Mouse (Mus musculus) regulatory T cell (primary cell): ENCODE measurements at regions not wholly inside any gene's neighbourhood (a gene's known extent, or its start where the extent isn't known, plus 50 kb on each side); places are given as distances from the start of the nearest gene placed in this dataset.

ENCODE experiments used
- in situ Hi-C: fragments of 300-600 bp; cut with MboI, MseI; formaldehyde crosslinking; loops from one replicate; pipeline ENCODE4 v1.15.1; 2025; ENCODE audit warnings: high pct_unique_total_duplicates

DNA sequence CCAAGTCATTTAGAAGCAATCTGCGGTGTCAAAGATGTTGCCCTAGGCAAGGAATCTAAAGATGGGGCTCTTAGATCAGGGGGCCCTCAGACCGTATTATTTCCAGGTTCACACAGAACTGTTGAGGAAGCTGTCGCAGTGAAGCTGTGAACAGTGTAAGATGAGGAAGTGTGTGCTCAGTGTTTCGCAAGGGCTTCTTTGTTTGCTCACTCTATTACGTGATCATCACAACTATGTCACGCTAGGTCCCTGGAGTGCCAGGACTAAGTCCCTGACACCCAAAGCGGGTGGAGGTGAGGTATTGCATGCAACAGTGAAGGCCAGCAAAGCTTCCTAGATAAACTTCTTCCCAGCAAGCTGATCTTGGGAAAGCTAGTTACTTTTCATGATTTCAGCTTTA is 254.4 kb downstream of the Hlx start:
- in situ Hi-C loops: no loop called here

DNA sequence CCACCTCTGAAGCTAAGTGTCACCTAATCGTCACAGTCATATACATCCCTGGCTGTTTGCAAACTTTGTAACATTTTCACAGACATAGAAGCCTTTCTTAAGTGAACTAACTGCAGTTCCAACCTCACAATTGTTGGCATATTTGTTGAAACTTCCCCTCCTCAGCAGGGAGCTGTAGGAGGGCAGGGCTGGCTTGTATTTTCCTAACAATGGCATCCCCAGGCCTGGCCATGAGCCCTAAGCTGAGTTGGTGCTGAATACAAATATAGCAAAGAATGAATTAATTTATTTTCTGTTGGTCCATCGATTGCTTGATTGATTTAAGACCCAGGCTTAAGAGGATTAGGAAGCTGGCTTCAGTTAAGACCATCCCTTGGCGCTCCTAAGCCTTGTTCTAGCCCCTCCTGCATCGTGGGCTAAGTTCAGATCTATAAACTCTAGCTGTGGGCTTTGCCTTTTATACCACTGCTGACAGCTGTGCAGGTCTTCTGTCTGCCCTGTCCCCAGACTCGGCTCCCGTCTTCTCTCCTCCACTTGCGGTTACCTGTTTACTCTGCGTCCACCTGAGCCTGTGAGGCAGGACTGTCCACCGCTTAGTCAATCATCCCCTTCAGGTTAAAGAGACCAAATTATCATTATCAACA is 269.8 kb downstream of the Hlx start:
- in situ Hi-C loops: no loop called here

DNA sequence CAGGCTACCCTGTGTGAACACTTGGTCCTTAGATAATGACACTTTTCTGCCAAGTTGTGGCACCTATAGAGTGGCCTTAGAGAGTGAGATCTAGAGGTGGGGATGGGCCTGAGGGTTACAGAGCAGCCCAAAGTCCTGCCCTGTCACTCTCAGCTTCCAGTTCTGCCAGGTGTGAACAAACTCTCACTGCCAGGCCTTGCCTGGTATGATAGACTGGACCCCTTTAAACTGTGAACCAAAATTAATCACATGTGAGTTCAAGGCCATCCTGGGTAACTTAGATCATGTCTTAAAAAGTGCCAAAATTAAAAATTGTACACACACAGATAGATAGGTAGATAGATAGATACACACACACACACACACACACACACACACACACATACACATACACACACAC is 271.0 kb downstream of the Hlx start:
- in situ Hi-C loops: no loop called here

DNA sequence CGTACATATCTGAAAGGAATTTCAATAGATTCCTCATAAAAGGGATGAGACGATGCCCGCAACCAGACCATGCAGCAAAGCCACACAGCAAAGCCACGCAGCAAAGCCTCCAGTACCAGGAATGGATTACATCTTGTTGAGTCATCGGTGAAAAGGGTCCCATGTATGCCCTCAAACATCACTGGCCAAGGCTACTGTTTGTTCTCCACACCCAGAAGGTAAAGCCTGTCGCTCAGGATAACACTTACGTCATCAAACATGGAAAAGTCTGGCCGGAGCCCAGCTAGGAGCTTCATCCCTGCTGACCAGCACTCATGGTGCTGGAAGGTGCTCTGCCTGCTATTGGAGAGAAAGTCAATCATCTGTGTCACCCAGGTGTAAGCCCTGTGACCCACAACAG is 275.7 kb downstream of the Hlx start:
- in situ Hi-C loops: no loop called here

DNA sequence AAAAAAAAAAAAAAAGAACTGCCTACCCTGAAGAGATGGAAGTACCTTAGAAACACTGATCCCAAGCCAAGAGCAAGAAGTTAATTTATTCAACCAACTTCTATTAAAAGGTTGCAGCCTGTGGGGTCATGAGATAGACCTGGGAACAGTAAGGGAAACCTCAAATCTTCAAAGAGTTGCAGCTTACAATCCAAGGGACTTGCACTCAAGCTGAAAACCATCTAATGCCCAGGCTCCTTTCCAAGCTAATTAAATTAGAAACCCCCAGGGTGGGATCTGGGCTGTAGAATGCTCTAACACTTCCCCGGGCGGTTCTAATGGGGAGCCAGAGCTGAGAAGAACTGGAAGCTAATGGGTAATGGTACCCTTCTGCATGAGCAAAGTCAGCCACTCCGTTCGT is 278.0 kb downstream of the Hlx start:
- in situ Hi-C loops: no loop called here

DNA sequence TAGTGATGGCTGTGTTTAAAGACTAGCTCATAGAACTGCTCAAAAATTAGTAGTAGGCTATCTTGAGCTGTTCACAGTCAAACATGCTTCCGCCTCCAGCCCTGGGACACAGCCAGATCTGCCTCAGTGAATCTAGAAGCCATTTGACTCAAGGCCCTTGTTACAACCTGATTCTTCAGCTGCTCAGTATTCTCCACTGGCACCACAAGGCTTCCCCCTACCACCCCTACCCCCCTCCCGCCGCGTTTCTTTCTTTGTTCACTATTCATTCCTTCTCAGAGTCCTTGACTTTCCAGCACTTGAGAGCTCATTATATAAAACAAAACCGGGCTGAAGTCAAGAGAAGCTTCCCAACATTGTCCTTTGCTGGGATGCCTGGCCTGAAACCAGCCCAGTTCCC is 278.7 kb downstream of the Hlx start:
- in situ Hi-C loops: no loop called here

DNA sequence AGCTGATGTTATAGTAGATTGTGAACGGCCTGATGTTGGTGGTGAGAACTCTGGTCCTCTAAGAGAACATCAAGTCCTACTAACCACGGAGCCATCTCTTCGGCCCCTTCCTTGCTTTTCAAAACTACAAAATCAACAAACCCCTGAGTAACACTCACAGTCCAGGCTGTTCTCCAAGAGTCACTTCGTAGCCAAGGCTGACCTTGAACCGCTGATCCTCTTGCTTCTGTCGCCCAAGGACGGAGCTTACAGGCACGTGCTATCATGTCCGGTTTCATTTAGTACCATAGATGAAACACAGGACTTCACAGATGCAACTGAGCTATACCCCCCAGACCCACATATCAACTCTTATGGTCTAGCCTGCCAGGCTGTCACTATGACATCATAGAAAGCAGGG is 279.4 kb downstream of the Hlx start:
- in situ Hi-C loops: no loop called here

DNA sequence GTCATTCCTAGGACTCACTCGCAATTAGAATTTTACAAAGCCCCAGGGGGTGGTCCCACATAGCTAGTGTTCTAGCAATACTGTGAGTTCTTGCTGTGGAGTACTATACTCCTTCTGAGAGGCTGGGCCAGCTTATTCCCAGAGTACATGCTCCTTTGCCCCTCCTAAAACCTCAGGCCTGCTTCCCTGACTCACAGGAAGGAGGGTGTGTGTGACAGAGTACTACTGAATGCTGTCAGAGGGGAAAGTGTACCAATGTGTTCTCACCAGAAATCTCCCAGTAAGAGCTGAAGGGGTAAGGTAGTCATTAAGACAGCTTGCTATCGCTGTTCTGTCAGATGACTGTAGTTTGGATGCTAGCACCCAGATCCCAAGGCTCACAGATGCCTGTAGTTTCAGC is 280.7 kb downstream of the Hlx start:
- in situ Hi-C loops: no loop called here

DNA sequence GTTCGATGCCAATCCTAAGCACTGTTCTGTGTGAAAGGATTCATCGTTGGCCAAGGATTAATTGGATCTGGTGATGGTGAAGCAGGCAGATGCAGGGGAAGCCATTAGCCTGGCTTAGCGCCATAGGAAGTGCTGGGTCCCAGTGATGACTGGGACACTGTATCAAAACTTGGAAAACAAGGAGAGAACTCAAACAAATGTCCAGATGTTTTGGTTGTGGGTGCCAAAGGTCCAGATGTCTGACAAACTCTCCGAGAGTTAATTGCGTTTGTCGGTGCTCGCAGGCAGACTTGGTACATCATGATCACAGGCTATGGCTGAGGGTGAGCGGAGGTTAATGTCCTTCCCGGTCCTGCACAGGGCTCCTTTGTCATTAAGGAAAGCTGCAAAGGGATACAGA is 283.4 kb downstream of the Hlx start:
- in situ Hi-C loops: loop anchor here (5.0 kb wide), 1 partner anchor 283 kb away; the partner anchor contains the start of gene Hlx

DNA sequence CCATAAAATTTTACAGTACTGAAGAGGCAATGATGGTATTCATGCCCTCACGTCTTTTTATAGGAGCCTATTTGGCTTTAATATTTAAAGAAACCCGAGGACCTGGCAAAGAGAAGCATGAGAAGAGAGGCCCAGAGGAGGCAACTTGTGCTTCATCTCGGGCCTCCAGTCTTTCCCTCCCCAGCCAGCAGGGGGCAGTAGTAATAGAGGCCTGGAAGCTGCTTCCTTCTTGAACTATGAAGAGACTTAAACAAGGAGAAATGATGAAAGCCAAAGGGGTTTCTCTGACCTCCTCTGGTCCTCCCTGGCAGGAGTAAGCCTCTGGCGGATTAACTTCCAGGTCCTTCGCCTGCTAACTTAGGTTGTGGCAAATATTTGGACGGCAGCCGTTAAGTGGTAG is 284.5 kb downstream of the Hlx start:
- in situ Hi-C loops: loop anchor here (5.0 kb wide), 1 partner anchor 284 kb away; the partner anchor contains the start of gene Hlx

DNA sequence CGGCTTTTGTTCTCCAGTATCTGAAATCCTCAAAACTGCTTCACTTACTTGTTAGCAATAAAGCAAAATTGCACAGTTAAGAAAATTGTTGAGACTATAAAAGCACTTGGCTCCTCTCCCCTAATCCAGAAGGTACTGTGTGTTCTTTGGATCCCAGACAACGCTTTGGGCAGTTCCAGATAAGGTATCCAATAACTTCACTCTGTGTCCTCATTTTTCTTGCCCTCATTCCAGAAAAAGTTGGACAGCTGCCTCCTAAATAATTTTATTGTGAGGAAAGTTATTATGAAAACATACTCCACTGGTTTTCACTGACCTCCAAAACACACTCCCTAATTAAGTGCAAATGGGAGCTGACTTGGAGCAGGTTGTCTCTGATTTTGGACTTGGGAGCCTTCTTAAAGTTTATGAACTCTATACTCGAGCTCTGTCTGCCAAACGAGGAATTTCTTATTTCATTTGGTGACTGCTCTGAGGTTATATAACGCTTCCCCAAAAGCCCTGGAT is 285.2 kb downstream of the Hlx start:
- in situ Hi-C loops: loop anchor here (5.0 kb wide), 1 partner anchor 285 kb away; the partner anchor contains the start of gene Hlx

DNA sequence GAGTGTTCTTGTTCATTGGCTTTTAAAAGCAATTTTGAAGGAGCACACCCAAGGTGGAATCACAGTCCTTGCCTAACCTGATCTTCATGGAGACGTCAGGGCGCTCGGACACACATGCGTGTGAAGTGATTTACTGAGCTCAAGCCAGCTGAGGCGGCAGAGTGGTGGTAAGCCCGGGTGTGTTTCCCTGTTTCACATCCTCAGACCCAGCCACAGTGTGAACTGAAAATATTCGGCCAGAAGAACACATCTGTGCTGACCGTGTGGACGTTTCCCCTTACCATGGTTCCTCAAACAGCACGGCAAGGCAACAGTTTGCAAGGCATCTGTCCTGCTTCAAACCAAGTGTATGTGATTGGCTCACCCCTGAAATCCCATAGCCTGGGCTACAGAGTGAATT is 288.2 kb downstream of the Hlx start:
- in situ Hi-C loops: no loop called here

DNA sequence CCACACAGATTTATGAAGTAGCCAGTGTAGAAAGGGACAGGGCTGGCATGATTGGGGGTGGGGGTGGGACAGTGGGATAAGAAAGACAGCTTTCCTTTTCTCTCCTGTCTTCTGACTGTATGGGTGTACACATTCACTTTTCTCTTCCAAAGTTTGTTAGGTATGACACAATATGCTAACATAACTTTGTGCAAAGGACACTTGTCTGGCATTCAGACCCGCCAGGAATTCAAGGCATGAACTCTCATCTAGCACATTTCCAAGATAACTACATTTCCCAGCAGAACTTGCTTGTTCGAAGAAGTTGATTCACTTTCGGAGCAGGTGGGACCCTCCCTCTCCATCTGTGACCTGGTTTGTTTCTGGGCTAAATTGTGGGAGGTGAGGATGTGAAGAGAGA is 289.7 kb downstream of the Hlx start:
- in situ Hi-C loops: no loop called here

DNA sequence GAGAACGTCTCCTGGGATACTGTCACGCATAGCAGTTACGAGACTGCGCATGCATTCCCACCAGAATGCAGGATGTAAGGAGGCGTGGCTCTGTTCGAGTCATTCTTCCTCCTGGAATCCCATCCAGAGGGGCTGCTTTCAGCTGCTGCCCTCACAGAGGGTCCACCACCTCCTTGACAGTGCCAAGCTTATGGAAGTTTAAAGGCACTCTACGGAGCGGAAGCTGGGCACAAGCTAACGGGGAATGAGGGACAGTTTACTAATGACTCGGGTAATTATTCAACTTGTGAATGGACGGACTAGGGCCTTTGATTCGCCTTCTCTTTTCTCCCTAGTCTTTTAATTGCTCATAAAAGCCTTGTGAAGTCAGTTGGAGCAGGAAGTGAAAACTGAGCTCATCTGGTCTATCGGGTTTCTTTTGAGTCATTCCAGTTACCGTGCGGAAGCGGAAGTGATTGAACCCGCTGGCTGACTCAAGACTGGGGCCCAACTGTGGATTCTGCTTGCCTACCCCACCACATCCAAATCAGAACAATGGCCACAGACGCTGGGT is 291.3 kb downstream of the Hlx start:
- in situ Hi-C loops: no loop called here

DNA sequence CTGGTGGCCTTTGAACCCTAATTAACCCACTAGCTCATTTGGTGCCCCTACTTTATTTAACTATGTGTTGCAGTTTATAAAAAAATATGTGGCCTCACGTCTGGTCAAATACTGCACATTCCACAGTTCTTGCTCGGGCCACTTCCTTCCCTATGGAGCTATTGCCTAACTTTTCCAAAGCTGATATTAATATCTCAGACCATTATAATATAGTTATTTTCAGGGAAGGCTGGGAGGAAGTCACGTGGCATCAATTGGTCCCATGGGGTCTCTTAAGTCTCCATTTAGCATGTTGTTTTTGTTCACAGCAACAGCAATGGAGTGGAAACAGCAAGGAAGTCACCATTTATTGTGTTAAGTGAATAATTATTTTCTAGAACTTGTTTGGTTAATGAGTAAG is 292.9 kb downstream of the Hlx start:
- in situ Hi-C loops: no loop called here

DNA sequence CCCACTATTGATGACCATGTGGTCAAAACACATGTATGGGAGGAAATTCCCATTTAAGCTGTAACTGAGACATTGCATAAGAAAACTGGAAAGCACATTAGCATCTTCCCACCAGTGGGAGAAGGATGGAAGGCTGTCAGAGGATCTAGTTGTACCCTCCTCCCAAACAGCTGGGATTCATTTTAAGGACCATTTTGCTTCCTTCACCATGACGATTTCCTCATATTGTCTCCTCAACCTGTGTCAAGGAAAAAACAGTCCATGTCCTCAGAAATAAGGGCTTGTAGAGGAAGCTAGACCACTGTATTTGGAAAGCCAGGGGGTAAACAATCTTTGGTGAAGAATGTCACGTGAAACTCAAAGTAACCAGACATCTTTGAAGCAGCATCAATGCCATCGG is 296.0 kb downstream of the Hlx start:
- in situ Hi-C loops: no loop called here

DNA sequence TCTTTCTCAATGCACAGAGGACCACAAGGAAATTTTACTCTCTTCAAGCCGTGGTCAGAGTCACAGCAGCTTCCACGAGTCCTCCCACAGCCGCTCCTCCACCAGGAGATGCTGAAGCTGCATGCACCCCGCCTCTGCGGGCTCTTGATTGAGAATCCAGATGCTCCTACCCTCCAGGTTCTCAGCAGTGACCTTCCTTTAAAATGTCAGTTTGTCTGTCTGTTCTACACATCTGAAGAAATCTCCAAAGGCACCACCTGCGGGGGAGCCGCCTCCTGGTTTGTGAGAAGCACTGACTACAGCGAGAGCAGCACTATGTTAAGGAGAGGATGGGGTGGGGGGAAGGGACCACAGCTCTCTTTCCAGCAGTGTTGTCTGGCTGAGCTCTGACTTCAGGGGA is 303.8 kb downstream of the Hlx start:
- in situ Hi-C loops: no loop called here

DNA sequence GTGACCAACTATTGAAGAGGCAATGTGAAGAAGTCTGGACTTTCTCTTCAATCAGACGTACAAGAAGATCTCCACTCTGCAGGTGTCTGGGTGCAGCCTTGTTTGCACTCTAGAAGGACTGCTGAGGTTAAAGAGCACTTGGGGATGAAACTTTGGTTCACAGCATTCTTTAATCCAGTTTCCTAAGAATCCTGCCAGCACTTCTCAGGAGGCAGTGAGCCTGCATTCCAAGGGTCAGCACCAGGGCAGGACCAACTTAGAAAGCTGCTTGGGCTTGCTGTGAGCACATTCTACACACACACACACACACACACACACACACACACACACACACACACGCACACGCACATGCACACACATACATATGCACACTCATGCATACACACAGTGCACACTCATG is 304.4 kb downstream of the Hlx start:
- in situ Hi-C loops: no loop called here

DNA sequence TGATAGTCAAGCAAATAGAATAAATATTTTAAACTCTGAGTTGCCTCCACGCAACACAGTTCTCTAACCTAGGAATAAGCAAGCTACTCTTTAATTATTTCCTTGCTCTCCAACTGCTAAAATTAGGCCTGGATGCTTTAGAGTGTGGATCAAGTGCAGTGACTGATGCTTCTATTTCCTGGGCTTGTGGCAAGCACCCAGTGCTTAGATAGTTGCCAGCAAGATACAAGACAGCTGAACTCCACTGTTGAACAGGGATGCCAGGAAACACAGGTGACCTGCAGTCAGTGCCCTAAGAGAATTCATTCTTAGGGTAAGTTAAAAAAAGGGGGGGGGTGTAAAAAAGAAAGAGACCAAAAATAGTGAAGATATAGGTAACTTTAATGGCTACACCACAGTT is 306.7 kb downstream of the Hlx start:
- in situ Hi-C loops: no loop called here

DNA sequence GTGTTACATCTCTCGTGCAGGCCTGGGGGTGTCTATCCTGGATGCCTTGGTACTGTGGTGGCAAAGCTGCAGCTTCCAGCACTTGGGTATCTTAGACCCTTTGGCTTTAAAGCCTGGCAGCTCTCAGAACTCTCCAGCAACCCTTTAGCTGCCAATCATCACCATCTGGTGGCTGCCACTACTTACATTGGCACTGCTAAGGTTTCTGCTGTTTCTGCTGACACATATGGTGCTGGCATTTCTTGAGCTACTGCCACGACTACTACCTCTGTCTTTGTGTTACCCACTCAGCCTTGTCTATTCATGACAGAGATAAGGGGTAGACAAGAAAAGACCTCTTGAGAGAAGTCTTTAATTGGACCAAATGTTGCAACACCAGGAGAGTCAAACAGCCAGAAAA is 308.4 kb downstream of the Hlx start:
- in situ Hi-C loops: no loop called here

DNA sequence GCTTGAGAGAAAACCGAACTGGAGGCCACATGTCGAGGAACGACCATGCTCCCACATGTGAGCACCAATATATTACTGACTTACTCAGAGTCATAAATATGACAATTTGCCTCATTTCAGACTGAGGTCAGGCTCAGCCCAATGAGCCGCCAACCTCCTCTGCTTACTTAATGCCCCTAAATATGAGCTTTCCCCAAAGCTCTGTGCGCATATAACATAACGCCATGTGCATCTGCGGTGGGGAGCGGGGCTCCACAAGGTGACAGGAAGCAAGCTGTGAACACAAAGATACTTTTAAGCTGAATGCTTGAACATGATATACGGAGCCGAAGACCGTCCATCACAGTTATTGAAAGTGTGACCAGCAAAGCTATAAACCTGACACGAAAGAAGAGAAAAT is 319.8 kb downstream of the Hlx start:
- in situ Hi-C loops: no loop called here

DNA sequence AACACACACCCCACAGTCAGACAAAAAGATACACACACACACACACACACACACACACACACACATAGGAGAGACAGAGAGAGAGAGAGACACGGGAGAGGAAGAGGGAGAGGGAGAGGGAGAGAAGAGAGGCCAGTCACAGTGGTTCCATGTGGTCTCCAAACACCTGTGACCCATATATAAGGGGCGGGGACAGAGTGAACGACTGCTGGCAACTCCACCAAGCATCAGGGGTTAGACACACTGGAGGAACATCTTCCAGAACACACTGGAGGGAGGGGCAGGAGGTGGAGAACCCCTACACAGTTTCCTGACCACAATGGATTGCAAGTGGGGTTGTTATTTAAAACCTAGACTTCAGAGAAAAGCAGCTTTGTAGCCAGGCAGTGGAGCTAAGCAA is 321.4 kb downstream of the Hlx start:
- in situ Hi-C loops: no loop called here

DNA sequence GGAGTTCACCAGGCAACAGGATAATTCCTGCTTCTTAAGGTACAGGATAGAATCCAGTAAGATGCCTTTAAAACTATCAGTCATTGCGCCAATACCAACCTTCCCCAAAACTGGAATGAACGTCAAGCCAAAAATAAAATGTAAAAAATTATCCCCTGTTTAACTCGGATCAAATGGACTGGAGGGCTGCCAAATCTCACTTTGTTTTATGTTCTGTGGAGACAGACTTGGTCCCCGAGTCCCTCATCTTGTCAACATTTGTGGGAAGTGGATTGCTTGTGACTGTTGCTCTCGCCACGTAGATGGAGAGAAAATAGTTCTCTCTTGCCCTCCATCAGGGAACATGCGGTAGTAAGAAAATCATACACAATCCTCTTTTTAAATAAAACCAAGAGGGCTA is 322.4 kb downstream of the Hlx start:
- in situ Hi-C loops: no loop called here

DNA sequence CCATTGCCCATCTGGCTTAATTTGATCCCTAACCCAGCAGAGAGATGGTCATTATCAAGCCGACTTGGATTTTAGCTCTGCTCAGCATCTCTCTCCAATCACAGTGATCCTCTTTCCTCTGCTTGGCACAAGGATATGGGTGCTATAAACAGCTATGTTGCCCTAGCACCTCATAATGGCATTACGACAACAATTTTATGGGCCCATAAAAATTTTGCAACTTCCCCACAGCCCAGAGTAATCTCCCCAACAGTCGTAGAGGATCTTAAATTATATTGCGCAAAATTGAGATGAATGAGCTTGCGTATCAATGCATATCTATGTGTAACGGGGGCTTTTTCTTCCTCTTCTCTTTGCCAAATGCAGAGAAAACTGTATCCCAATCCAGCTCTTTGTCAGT is 329.4 kb downstream of the Hlx start:
- in situ Hi-C loops: no loop called here
